Mouse (Mus musculus) bone marrow, adult 2 months (tissue): ENCODE results near the gene Dnajc13. TPM values are rescaled to one million over a fixed set of nuclear protein-coding genes. Genes with fewer than 3 reads are reported as not detected.

Experiments used
- H3K27ac ChIP-seq: fragments of 200-500 bp; 2 replicates; pipeline ENCODE4 v1.5.1; 2012; ENCODE audit warnings: low read depth, mild to moderate bottlenecking, control low read depth, inconsistent platforms, low read length; ENCODE audit not compliant: control insufficient read depth, poor library complexity, insufficient read depth
- H3K4me1 ChIP-seq: fragments of 200-500 bp; 2 replicates; pipeline ENCODE4 v1.6.1; 2011; ENCODE audit warnings: low read length; ENCODE audit not compliant: control insufficient read depth, insufficient read depth
- H3K4me3 ChIP-seq: fragments of 200-500 bp; replicated peaks from 2 replicates; pipeline ENCODE3; 2011; ENCODE audit warnings: mild to moderate bottlenecking, low read depth, low read length, control low read depth; ENCODE audit not compliant: control insufficient read depth
- CTCF ChIP-seq: fragments of 200-500 bp; IDR thresholded peaks from 2 replicates; pipeline ENCODE4 v1.5.1; 2011; ENCODE audit warnings: low read length, control low read depth; ENCODE audit not compliant: control insufficient read depth, insufficient read depth
- POLR2A ChIP-seq: fragments of 200-500 bp; IDR thresholded peaks from 2 replicates; pipeline ENCODE4 v1.6.1; 2011; ENCODE audit warnings: low read depth, mild to moderate bottlenecking, control low read depth, low read length, borderline replicate concordance; ENCODE audit not compliant: control insufficient read depth
- WGBS: fragments of 180-500 bp; shearing (Covaris S2); methylation state at CpG from one replicate; pipeline ENCODE4 v1.1.7; 2018; 5-methylcytosine and 5-hydroxymethylcytosine counted together
- polyA plus RNA-seq: library from polyadenylated mRNA; stranded (reverse); fragments of >200 nt; gene quantifications from 2 replicates; pipeline ENCODE4 v1.2.4, GENCODE M21; 2011; ENCODE audit warnings: low replicate concordance; ENCODE audit not compliant: missing spikeins, insufficient read depth, insufficient read length

Dnajc13 gene
- polyA plus RNA-seq, 1 experiment: 15.6 TPM

GRCm38 (mm10) chr9:104161117-104161516 is 101.6 kb downstream of the Dnajc13 start:
- Histone ChIP-seq H3K4me1 (no peaks in the 10 kb centered on the region), H3K4me3 (no peak overlapping the region), H3K27ac (no peak overlapping the region)
- 78% methylated on average over 7 of the region's 7 CpGs for WGBS
- no peak for TF ChIP-seq CTCF
- no peak for TF ChIP-seq POLR2A

- Histone ChIP-seq H3K4me3 (no peak overlapping the region), H3K27ac (no peak overlapping the region), H3K4me1 (no peaks in the 10 kb centered on the region)
- TF ChIP-seq POLR2A: no peak
- TF ChIP-seq CTCF: no peak
- WGBS: 92% methylated on average over 7 of the region's 7 CpGs
Observed at GRCm38 (mm10) chr9:104157291-104157690, 105.4 kb downstream of the Dnajc13 start.

GRCm38 (mm10) chr9:104156506-104156905 is 106.2 kb downstream of the Dnajc13 start:
- no peak overlapping the region for H3K4me3 ChIP-seq
- H3K4me1 ChIP-seq: no peaks in the 10 kb centered on the region
- TF ChIP-seq CTCF (no peak), POLR2A (no peak)
- H3K27ac ChIP-seq: no peak overlapping the region
- 95% methylated on average over 8 of the region's 8 CpGs for WGBS

- H3K4me1 ChIP-seq: no peaks in the 10 kb centered on the region
- H3K27ac ChIP-seq: no peak overlapping the region
- TF ChIP-seq CTCF: no peak
- no peak for TF ChIP-seq POLR2A
- WGBS: 90% methylated on average over 14 of the region's 14 CpGs
- no peak overlapping the region for H3K4me3 ChIP-seq
Observed at GRCm38 (mm10) chr9:104155100-104155715, 107.5 kb downstream of the Dnajc13 start.

GRCm38 (mm10) chr9:104152121-104152520 is 110.6 kb downstream of the Dnajc13 start:
- no peaks in the 10 kb centered on the region for H3K4me1 ChIP-seq
- no peak for TF ChIP-seq CTCF
- TF ChIP-seq POLR2A: no peak
- 90% methylated on average over 7 of the region's 7 CpGs for WGBS
- no peak overlapping the region for H3K4me3 ChIP-seq
- H3K27ac ChIP-seq: no peak overlapping the region

GRCm38 (mm10) chr9:104148969-104149368 is 113.8 kb downstream of the Dnajc13 start:
- TF ChIP-seq CTCF: no peak
- TF ChIP-seq POLR2A: no peak
- no peaks in the 10 kb centered on the region for H3K4me1 ChIP-seq
- 88% methylated on average over 7 of the region's 7 CpGs for WGBS
- H3K4me3 ChIP-seq: no peak overlapping the region
- H3K27ac ChIP-seq: no peak overlapping the region

DNA sequence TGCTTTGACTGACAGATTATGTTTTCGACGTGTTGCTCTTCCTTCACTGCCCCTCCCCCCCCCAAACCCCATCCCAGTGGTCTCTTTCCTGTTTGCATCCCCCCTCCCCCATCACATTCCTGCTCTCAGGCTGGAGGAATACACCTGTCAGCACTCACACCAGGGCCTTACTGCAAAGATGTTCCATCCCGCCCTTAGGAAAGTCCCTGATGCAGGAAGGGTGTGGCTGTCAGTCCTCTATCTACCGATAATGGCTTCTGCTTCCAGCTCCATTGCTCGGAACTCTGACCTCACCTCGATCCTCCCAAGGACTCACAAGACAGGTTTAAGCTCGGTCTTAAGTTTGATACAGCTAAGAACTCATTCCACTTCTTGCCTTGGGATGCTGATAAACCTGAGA is 116.0 kb downstream of the Dnajc13 start:
- WGBS: 75% methylated on average over 7 of the region's 7 CpGs
- no peak for TF ChIP-seq POLR2A
- no peak for TF ChIP-seq CTCF
- no peak overlapping the region for H3K4me3 ChIP-seq
- H3K27ac ChIP-seq: no peak overlapping the region
- no peaks in the 10 kb centered on the region for H3K4me1 ChIP-seq

GRCm38 (mm10) chr9:104144314-104144996 is 118.3 kb downstream of the Dnajc13 start:
- Histone ChIP-seq H3K4me1 (no peaks in the 10 kb centered on the region), H3K27ac (no peak overlapping the region), H3K4me3 (no peak overlapping the region)
- TF ChIP-seq POLR2A (no peak), CTCF (peak; percentile 61)
- 83% methylated on average over 8 of the region's 8 CpGs for WGBS
